ENCODE assay signal across 8 mouse cellular contexts in genomic region chr10:17796846-17797631, GRCm38 (mm10). TPM values are rescaled to one million over a fixed set of nuclear protein-coding genes. Genes with fewer than 3 reads are reported as not detected.
DNase-seq lines count a peak whose midpoint lies in the region; ATAC-seq and TF ChIP-seq lines count a peak whose summit lies in the region.

No protein-coding gene starts in this region.

- H3K9me3 ChIP-seq in lung, postnatal 0 days (ENCODE audit: low read length) = no peaks in the 10 kb centered on the region
- H3K9me3 ChIP-seq in hindbrain, embryonic 14.5 days (ENCODE audit: control insufficient read depth, low read length) = no peaks in the 10 kb centered on the region
- H3K9me3 ChIP-seq in neural tube, embryonic 13.5 days = no peaks in the 10 kb centered on the region

- DNase-seq in lung, postnatal 0 days (ENCODE audit: low spot score) = peak; percentile 27
- no peak for DNase-seq in lung, postnatal 4 days
- no peak for DNase-seq in hindbrain, embryonic 14.5 days (ENCODE audit: low spot score)
- DNase-seq in urinary bladder, postnatal 14 days (ENCODE audit: low spot score) = no peak
- DNase-seq in embryo, embryonic 9.5 days (ENCODE audit: extremely low spot score) = no peak
- DNase-seq in ovary, postnatal 14 days (ENCODE audit: low spot score) = no peak

- H3K27me3 ChIP-seq in lung, postnatal 0 days (replicated peaks; ENCODE audit: insufficient read depth, low read length) = no peaks in the 10 kb centered on the region
- no peaks in the 10 kb centered on the region for H3K27me3 ChIP-seq in hindbrain, embryonic 14.5 days (ENCODE audit: control insufficient read depth, insufficient read depth, low read length)
- no peaks in the 10 kb centered on the region for H3K27me3 ChIP-seq in neural tube, embryonic 13.5 days

- ATAC-seq in lung, postnatal 0 days = peak; percentile 6; the same call in 1 of the 2 replicates
- ATAC-seq in granulocyte monocyte progenitor cell, adult 5-6 weeks (replicated peaks; ENCODE audit: poor library complexity, severe bottlenecking) = 0 out of 2 replicates have a peak, but pooled peaks have one; percentile 14
- ATAC-seq in hindbrain, embryonic 14.5 days (ENCODE audit: low FRiP score) = no peak
- ATAC-seq in neural tube, embryonic 13.5 days (ENCODE audit: low read depth) = no peak

- TF ChIP-seq CTCF in lung, postnatal 0 days (IDR thresholded peaks at IDR 0.05) = no peak

- no peak for TF ChIP-seq EP300 in lung, postnatal 0 days (IDR thresholded peaks at IDR 0.05)

- H3K9ac ChIP-seq in lung, postnatal 0 days (replicated peaks; ENCODE audit: low read depth) = no peak overlapping the region
- no peak overlapping the region for H3K9ac ChIP-seq in hindbrain, embryonic 14.5 days
- H3K9ac ChIP-seq in neural tube, embryonic 13.5 days = no peak overlapping the region

- peak overlapping the region; percentile 51; the same call in 1 of the 2 replicates for H3K4me2 ChIP-seq in lung, postnatal 0 days (replicated peaks; ENCODE audit: low read depth, low read length)
- H3K4me2 ChIP-seq in hindbrain, embryonic 14.5 days (replicated peaks) = peak overlapping the region; percentile 43
- peak overlapping the region; percentile 46 for H3K4me2 ChIP-seq in neural tube, embryonic 13.5 days

- H3K4me1 ChIP-seq in lung, postnatal 0 days (ENCODE audit: insufficient read depth, low read depth, low read length) = no peaks in the 10 kb centered on the region
- H3K4me1 ChIP-seq in hindbrain, embryonic 14.5 days (replicated peaks; ENCODE audit: control insufficient read depth, insufficient read depth, low read length) = peaks cover 6% of the 10 kb centered on the region; the same call in 1 of the 2 replicates
- peaks cover 19% of the 10 kb centered on the region for H3K4me1 ChIP-seq in neural tube, embryonic 13.5 days (replicated peaks)

- no peak overlapping the region for H3K27ac ChIP-seq in lung, postnatal 0 days (ENCODE audit: low read length)
- H3K27ac ChIP-seq in hindbrain, embryonic 14.5 days = no peak overlapping the region
- H3K27ac ChIP-seq in neural tube, embryonic 13.5 days (replicated peaks) = peak overlapping the region; percentile 52

- WGBS in lung, postnatal 0 days = 37% methylated on average over 12 of the region's 12 CpGs
- WGBS in hindbrain, embryonic 14.5 days = 58% methylated on average over 12 of the region's 12 CpGs
- WGBS in neural tube, embryonic 13.5 days = 54% methylated on average over 12 of the region's 12 CpGs

- H3K4me3 ChIP-seq in lung, postnatal 0 days (ENCODE audit: low read depth, low read length) = no peak overlapping the region
- H3K4me3 ChIP-seq in hindbrain, embryonic 14.5 days (replicated peaks; ENCODE audit: low read length) = no peak overlapping the region
- H3K4me3 ChIP-seq in neural tube, embryonic 13.5 days = no peak overlapping the region

- no peaks in the 10 kb centered on the region for H3K36me3 ChIP-seq in lung, postnatal 0 days (ENCODE audit: insufficient read depth, low read length)
- no peaks in the 10 kb centered on the region for H3K36me3 ChIP-seq in hindbrain, embryonic 14.5 days (replicated peaks; ENCODE audit: control insufficient read depth, insufficient read depth)
- H3K36me3 ChIP-seq in neural tube, embryonic 13.5 days = no peaks in the 10 kb centered on the region

RNA-seq across cellular contexts. Expression of gene Txlnb, which starts 1.0 kb away (rescaled TPM):
- 0.30 and 0.51 TPM in 2 replicates for polyA plus RNA-seq in lung, postnatal 0 days (2015; fragmentation: Nextera tagmentation; extraction: Ambion mirVana)
- total RNA-seq in granulocyte monocyte progenitor cell, adult 5-6 weeks (2014; fragmentation: Nextera tagmentation) = 1.5 and 1.9 TPM in 2 replicates
- total RNA-seq in granulocyte monocyte progenitor cell, adult 5-6 weeks (2017) = 0.73 and 1.6 TPM in 2 replicates
- 1.6 and 1.9 TPM in 2 replicates for polyA plus RNA-seq in hindbrain, embryonic 14.5 days (2014; fragmentation: Nextera tagmentation; extraction: Ambion mirVana)
- 2.1 and 2.2 TPM in 2 replicates for polyA plus RNA-seq in neural tube, embryonic 13.5 days (2015; fragmentation: Nextera tagmentation; extraction: Ambion mirVana)

Comparison
In these comparisons a context has a peak if more than half of its experiments do, and no peak if none do; other contexts are left out.
1. ATAC-seq: peak in lung, postnatal 0 days (single experiment) and granulocyte monocyte progenitor cell, adult 5-6 weeks (single experiment); none in hindbrain, embryonic 14.5 days (single experiment) and neural tube, embryonic 13.5 days (single experiment).
2. Peak in every context shown above with its lines, with median percentiles within 50 percentile points of each other: H3K4me2 ChIP-seq.